Mouse (Mus musculus) lung, postnatal 0 days (tissue): ENCODE results near the gene Fam173b. TPM values are rescaled to one million over a fixed set of nuclear protein-coding genes. Genes with fewer than 3 reads are reported as not detected.
"Not testable (repeated sequence)": the region's sequence is repeated elsewhere in the genome, so short reads cannot be mapped to it uniquely, and the experiment has no call there.

Experiments used
- ATAC-seq: fragments of 200-750 bp; cut with Nextera tagmentation; 2 replicates; pipeline ENCODE4 v1.8.0; 2017; ENCODE audit warnings: moderate library complexity
- DNase-seq: peaks from one replicate; pipeline ENCODE4 v3.0.0-alpha.2; 2016; ENCODE audit warnings: low spot score
- H3K27ac ChIP-seq: fragments of 300-500 bp; sonication (generic); 2 replicates; pipeline ENCODE4 v1.5.1; 2014; ENCODE audit warnings: antibody characterized with exemption, mild to moderate bottlenecking, low read length, mixed read lengths
- H3K27me3 ChIP-seq: fragments of 300-500 bp; sonication (generic); replicated peaks from 2 replicates; pipeline ENCODE4 v1.6.1; 2014; ENCODE audit warnings: low read length, mixed read lengths; ENCODE audit not compliant: insufficient read depth
- H3K36me3 ChIP-seq: fragments of 300-500 bp; sonication (generic); 2 replicates; pipeline ENCODE4 v1.6.1; 2014; ENCODE audit warnings: low read length, mixed read lengths; ENCODE audit not compliant: insufficient read depth
- H3K4me1 ChIP-seq: fragments of 300-500 bp; sonication (generic); 2 replicates; pipeline ENCODE4 v1.6.1; 2014; ENCODE audit warnings: antibody characterized with exemption, low read depth, low read length, mixed read lengths; ENCODE audit not compliant: insufficient read depth
- H3K4me2 ChIP-seq: fragments of 300-500 bp; sonication (generic); replicated peaks from 2 replicates; pipeline ENCODE4 v1.6.1; 2014; ENCODE audit warnings: low read depth, mild to moderate bottlenecking, low read length, moderate library complexity, mixed read lengths
- H3K4me3 ChIP-seq: fragments of 300-500 bp; sonication (generic); 2 replicates; pipeline ENCODE4 v1.5.1; 2014; ENCODE audit warnings: low read depth, low read length
- H3K9ac ChIP-seq: fragments of 300-500 bp; sonication (generic); replicated peaks from 2 replicates; pipeline ENCODE4 v1.6.1; 2014; ENCODE audit warnings: low read depth, mild to moderate bottlenecking
- H3K9me3 ChIP-seq: fragments of 300-500 bp; sonication (generic); 2 replicates; pipeline ENCODE4 v1.6.1; 2016; ENCODE audit warnings: low read length, mixed read lengths
- CTCF ChIP-seq: IDR thresholded peaks from 2 replicates; pipeline ENCODE4 v1.5.1; 2016; ENCODE audit warnings: antibody characterized with exemption, mild to moderate bottlenecking
- EP300 ChIP-seq: IDR thresholded peaks from 2 replicates; pipeline ENCODE4 v1.6.1; 2016; ENCODE audit warnings: antibody characterized with exemption, mild to moderate bottlenecking, control low read depth
- WGBS: fragments of 180-500 bp; shearing (Covaris S2); extraction: QIAGEN DNeasy Blood & Tissue Kit; methylation state at CpG from one replicate; pipeline ENCODE4 v1.1.7; 2014; 5-methylcytosine and 5-hydroxymethylcytosine counted together
- polyA plus RNA-seq: library from polyadenylated mRNA; unstranded; fragments of >200 nt; fragmentation: Nextera tagmentation; extraction: Ambion mirVana; gene quantifications from 2 replicates; pipeline ENCODE4 v1.2.1, GENCODE M21; 2015

Gene Fam173b
- polyA plus RNA-seq, 1 experiment from 2014 or later: 9.8 TPM

DNA sequence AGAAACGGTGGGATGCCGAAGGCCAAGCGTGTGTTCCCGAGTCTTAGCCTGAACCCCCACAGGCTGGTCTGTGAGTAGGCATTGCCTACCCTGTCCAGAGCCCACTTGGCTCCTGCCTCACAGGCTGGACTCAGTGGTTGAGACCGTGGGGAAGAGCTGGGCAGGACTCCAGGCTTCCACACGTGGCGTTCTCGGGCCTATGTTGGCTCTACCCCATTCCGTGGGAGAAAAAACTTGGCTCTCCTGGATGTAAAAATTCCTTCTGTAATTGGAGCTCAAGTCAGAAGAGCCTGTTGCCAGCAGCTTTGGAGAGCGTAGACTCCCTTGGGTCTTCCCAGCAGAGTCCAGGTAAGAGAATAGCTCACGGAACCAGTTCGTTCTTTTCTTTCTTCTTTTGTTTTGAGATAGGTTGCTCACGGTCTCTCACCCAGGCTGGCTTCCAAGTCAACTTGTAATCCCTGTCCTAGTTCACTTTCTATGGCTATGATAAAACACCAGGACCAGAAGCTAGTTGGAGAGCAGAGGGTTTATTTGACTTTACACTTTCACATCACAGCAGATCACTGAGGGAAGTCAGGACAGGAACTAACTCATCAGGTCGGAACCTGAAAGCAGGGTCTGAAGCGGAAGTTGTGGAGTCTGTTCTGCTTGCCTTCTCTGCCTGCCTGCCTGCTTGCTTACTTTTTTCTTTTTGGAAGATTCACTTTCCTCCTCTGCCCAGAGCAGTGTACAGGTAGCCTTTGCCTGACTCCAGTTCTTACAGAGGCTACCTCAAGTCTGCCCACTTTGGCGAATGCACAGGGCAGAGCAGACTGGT lies 29.5 kb upstream of the Fam173b start:
- Histone ChIP-seq H3K9ac (no peak overlapping the region), H3K9me3 (no peaks in the 10 kb centered on the region), H3K27me3 (no peaks in the 10 kb centered on the region), H3K4me2 (no peak overlapping the region), H3K27ac (no peak overlapping the region), H3K4me3 (no peak overlapping the region), H3K4me1 (peaks cover 7% of the 10 kb centered on the region; the same call in 1 of the 2 replicates), H3K36me3 (no peaks in the 10 kb centered on the region)
- 68% methylated on average over 16 of the region's 16 CpGs for WGBS
- no peak for ATAC-seq
- TF ChIP-seq EP300: no peak
- TF ChIP-seq CTCF: no peak
- DNase-seq: peak; percentile 20

DNA sequence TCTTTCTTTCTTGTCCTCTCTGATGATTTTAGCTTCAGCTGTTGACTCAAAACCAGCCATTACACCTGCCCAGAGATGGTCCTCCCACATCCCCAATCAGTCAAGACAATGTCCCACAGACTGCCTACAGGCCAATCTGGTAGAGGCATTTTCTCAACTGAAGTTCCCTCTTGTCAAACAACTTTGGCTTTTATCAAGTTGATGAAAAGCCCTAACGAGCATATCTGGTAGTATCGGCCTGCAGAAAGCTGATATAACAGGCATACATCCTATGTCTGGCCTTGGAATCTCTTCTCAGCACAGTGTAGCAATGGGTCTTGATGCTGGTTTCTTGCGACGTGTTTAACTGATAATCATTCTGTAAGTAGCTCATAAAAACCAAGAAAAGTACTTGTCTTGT lies 28.4 kb upstream of the Fam173b start:
- no peak overlapping the region for H3K4me2 ChIP-seq
- H3K4me3 ChIP-seq: no peak overlapping the region
- no peaks in the 10 kb centered on the region for H3K9me3 ChIP-seq
- no peaks in the 10 kb centered on the region for H3K36me3 ChIP-seq
- TF ChIP-seq CTCF (no peak), EP300 (no peak)
- WGBS: 78% methylated on average over 4 of the region's 4 CpGs
- H3K9ac ChIP-seq: no peak overlapping the region
- H3K27ac ChIP-seq: no peak overlapping the region
- peaks cover 7% of the 10 kb centered on the region; the same call in 1 of the 2 replicates for H3K4me1 ChIP-seq
- DNase-seq (no peak), ATAC-seq (no peak)
- no peaks in the 10 kb centered on the region for H3K27me3 ChIP-seq

DNA sequence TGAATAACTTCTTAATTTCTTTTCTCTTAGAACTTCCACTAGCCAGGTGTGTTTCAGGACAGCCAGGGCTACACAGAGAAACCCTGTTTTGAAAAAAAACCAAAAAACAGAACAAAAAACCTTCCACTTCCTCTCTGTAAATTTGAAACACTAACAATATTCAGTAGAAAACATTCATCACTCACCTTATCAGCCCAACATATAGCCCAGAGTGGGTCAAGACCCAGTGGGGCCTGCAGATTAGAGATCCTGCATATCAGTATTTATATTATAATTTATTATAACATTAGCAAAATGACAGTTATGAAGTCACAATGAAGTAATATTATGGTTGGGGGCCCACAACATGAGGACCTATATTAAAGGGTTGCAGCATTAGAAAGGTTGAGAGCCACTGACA lies 28.0 kb upstream of the Fam173b start:
- Histone ChIP-seq H3K27ac (no peak overlapping the region), H3K27me3 (no peaks in the 10 kb centered on the region), H3K4me1 (peaks cover 6% of the 10 kb centered on the region; the same call in 1 of the 2 replicates), H3K9me3 (no peaks in the 10 kb centered on the region), H3K4me2 (no peak overlapping the region), H3K36me3 (no peaks in the 10 kb centered on the region), H3K9ac (no peak overlapping the region), H3K4me3 (no peak overlapping the region)
- DNase-seq (no peak), ATAC-seq (no peak)
- TF ChIP-seq CTCF: no peak

DNA sequence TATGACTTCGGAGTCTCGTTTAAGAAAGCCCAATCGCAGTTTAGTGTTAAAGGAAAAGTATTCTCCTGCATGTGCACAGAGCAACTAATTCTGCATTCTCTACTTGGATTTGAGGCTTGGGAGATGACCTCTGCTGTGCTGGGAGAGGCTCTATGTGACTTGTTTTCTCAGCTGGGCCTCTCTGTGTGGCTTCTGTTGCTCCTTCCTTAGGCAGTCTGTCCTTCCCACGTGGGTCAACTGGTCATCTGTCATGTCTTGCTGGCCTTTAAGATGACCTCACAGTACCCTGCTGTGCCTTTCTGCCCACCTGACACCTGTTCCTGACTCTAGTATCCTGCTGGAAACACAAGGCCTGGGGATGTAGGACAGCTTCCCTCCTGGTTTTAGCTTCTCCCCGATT lies 25.6 kb upstream of the Fam173b start:
- no peak for DNase-seq
- Histone ChIP-seq H3K4me2 (no peak overlapping the region), H3K36me3 (no peaks in the 10 kb centered on the region), H3K9ac (no peak overlapping the region), H3K9me3 (no peaks in the 10 kb centered on the region), H3K27me3 (no peaks in the 10 kb centered on the region), H3K4me3 (no peak overlapping the region), H3K27ac (no peak overlapping the region), H3K4me1 (no peaks in the 10 kb centered on the region)
- ATAC-seq: no peak
- 66% methylated on average over 5 of the region's 5 CpGs for WGBS
- TF ChIP-seq EP300 (no peak), CTCF (no peak)

DNA sequence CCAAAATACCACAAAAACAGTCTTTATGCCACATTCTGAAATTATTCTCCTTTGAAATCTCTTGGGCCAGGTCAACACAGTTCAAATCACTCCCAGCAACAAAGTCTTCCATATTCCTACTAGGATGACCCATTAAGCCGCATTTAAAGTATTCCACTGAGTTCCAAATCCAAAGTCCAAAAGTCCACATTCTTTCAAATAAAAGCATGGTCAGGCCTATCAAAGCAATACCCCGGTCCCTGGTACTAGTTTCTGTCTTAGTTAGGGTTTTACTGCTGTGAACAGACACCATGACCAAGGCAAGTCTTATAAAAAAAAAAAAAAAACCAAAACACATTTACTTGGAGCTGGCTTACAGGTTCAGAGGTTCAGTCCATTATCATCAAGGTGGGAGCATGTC lies 20.6 kb upstream of the Fam173b start:
- H3K9me3 ChIP-seq, H3K9ac ChIP-seq, ATAC-seq: not testable (repeated sequence)

DNA sequence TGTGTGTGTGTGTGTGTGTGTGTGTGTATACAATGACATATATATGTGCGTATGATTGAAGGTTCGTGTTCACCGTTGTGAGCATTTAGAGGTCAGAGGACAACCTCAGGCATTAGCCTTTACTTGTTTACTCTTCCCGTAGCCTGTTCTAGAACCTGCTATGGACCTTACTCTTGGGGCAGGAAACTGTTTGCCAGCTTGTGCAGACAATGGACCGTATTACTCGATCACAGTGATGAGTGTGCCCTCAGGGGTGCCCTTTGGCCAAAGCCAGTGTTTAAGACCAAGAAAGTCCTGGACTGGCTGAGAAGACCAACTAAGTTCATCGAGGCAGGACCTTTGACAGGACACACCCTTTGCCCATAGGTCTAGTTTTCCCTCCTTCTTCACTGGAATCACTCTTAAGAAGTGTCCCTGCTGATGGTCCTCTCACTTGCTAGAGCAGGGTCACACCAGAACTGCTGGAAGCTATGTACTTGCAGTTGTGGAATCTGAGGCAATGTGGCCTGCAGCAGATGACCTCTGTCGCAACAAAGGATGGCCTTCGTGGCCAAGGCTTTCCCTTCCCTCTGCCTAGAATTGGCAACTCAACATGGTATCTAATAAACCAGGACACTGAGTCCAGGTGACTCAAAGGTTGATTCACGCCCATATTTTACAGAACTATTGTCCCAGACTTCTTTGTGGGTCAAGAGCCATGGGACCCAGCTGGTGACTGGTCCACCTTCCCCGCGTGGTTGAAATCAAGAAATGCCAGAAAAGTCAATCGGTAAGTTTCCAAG lies 18.2 kb upstream of the Fam173b start:
- Histone ChIP-seq H3K9ac (no peak overlapping the region), H3K4me2 (no peak overlapping the region), H3K9me3 (no peaks in the 10 kb centered on the region), H3K4me3 (no peak overlapping the region), H3K4me1 (no peaks in the 10 kb centered on the region), H3K36me3 (no peaks in the 10 kb centered on the region), H3K27me3 (no peaks in the 10 kb centered on the region), H3K27ac (no peak overlapping the region)
- WGBS: 88% methylated on average over 13 of the region's 13 CpGs
- DNase-seq (no peak), ATAC-seq (no peak)
- TF ChIP-seq CTCF (no peak), EP300 (no peak)

More for the DNA sequence above, 20.6 kb upstream of the Fam173b start:
- not testable (repeated sequence) for H3K4me3 ChIP-seq, H3K27me3 ChIP-seq, H3K27ac ChIP-seq, H3K4me1 ChIP-seq, DNase-seq, H3K36me3 ChIP-seq, H3K4me2 ChIP-seq
- 93% methylated on average over 2 of the region's 2 CpGs for WGBS
